Mouse (Mus musculus) T-helper 2 cell (primary cell): Measurements from ENCODE around the gene Aarsd1.
"Not testable (repeated sequence)": the region's sequence is repeated elsewhere in the genome, so short reads cannot be mapped to it uniquely, and the experiment has no call there.

Experiments
- in situ Hi-C: fragments of 300-600 bp; cut with MboI, MseI; formaldehyde crosslinking; loops from one replicate; pipeline ENCODE4 v1.15.1; 2025; ENCODE audit warnings: high pct_unique_total_duplicates

Aarsd1 gene

GRCm38 (mm10) chr11:101447786-101448185, 30.4 kb upstream of the Aarsd1 start:
- in situ Hi-C loops: no loop called here

GRCm38 (mm10) chr11:101446860-101447259, 29.4 kb upstream of the Aarsd1 start:
- in situ Hi-C loops: not testable (repeated sequence)

GRCm38 (mm10) chr11:101446319-101446718, 28.9 kb upstream of the Aarsd1 start:
- in situ Hi-C loops: no loop called here

- in situ Hi-C loops: no loop called here
Observed at GRCm38 (mm10) chr11:101442760-101443159, 25.3 kb upstream of the Aarsd1 start.

- in situ Hi-C loops: no loop called here
Observed at GRCm38 (mm10) chr11:101442127-101442693, 24.8 kb upstream of the Aarsd1 start, which contains the start of gene Rpl27. Gene Rpl27, plus strand, starts transcription at chr11:101442298.

GRCm38 (mm10) chr11:101441450-101442126, 24.2 kb upstream of the Aarsd1 start:
- in situ Hi-C loops: not testable (repeated sequence)

GRCm38 (mm10) chr11:101438006-101438405, 20.6 kb upstream of the Aarsd1 start:
- in situ Hi-C loops: not testable (repeated sequence)

GRCm38 (mm10) chr11:101436916-101437315, 19.5 kb upstream of the Aarsd1 start:
- in situ Hi-C loops: no loop called here

GRCm38 (mm10) chr11:101435831-101436230, 18.4 kb upstream of the Aarsd1 start:
- in situ Hi-C loops: no loop called here

GRCm38 (mm10) chr11:101433396-101433795, 16.0 kb upstream of the Aarsd1 start:
- in situ Hi-C loops: no loop called here

GRCm38 (mm10) chr11:101431327-101431726, 13.9 kb upstream of the Aarsd1 start:
- in situ Hi-C loops: no loop called here

GRCm38 (mm10) chr11:101426165-101426564, 8.8 kb upstream of the Aarsd1 start:
- in situ Hi-C loops: no loop called here

GRCm38 (mm10) chr11:101424925-101425813, 7.8 kb upstream of the Aarsd1 start, which contains the start of the genes Rundc1 and Ptges3l:
Gene Rundc1, plus strand, starts transcription at chr11:101425085.
Gene Ptges3l, minus strand, starts transcription at chr11:101425333.
- in situ Hi-C loops: no loop called here

- in situ Hi-C loops: no loop called here
Observed at GRCm38 (mm10) chr11:101424105-101424851, 6.9 kb upstream of the Aarsd1 start, which contains the start of gene Gm27029. Gene Gm27029, minus strand, starts transcription at chr11:101424796.

GRCm38 (mm10) chr11:101420148-101420547, 2.7 kb upstream of the Aarsd1 start:
- in situ Hi-C loops: no loop called here

GRCm38 (mm10) chr11:101419610-101420009, 2.2 kb upstream of the Aarsd1 start:
- in situ Hi-C loops: no loop called here

- in situ Hi-C loops: no loop called here
Observed at GRCm38 (mm10) chr11:101418991-101419390, 1.6 kb upstream of the Aarsd1 start.

- in situ Hi-C loops: no loop called here
Observed at GRCm38 (mm10) chr11:101416433-101417100, 848 bp downstream of the Aarsd1 start.

GRCm38 (mm10) chr11:101415306-101415705, 2.1 kb downstream of the Aarsd1 start:
- in situ Hi-C loops: no loop called here

- in situ Hi-C loops: no loop called here
Observed at GRCm38 (mm10) chr11:101395110-101395509, 22.3 kb downstream of the Aarsd1 start.

GRCm38 (mm10) chr11:101381817-101382216, 35.6 kb downstream of the Aarsd1 start:
- in situ Hi-C loops: no loop called here
